Comparison of ENCODE assay signal across 8 mouse cellular contexts in the genomic region with DNA sequence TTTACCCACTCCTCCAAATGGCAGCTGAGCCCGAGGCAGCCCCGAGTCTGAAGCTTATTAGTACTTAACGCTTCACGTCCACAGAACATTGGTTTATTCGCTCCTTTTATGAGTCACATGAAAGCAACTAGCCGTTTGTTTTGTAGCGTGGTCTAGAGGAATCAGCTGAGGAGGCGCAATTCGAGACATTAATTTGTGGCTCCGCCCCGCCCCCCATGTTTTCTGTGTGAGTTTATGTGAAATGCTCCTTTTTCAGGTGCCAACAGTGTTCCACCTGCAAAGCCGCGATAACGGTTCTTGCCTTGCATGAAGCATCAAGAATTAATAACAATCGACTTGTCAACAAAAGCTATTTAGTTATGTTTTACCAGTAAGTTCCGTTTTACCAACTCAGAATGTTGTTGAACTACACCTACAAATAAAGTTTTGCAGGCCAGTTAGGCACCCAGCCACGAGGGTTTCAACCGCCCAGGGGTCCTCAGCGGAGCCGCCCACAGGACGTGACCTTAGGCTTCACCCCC. TPM values are rescaled to one million over a fixed set of nuclear protein-coding genes. Genes with fewer than 3 reads are reported as not detected.
DNase-seq lines count a peak whose midpoint lies in the region; ATAC-seq and TF ChIP-seq lines count a peak whose summit lies in the region.

No protein-coding gene starts in this region.

- H3K9me3 ChIP-seq in embryonic facial prominence, embryonic 15.5 days (replicated peaks), result no peaks in the 10 kb centered on the region
- H3K9me3 ChIP-seq in midbrain, embryonic 12.5 days, result no peaks in the 10 kb centered on the region

- H3K27ac ChIP-seq in cerebellum, adult 2 months (ENCODE audit: insufficient read depth, low read length), result no peak overlapping the region
- peak overlapping the region; percentile 91 for H3K27ac ChIP-seq in embryonic facial prominence, embryonic 15.5 days (replicated peaks)
- H3K27ac ChIP-seq in midbrain, embryonic 12.5 days (replicated peaks), result peak overlapping the region; percentile 67

- H3K4me3 ChIP-seq in cerebellum, adult 2 months (replicated peaks; ENCODE audit: insufficient read depth, low read depth, low read length), result peak overlapping the region; percentile 62
- peak overlapping the region; percentile 66 for H3K4me3 ChIP-seq in embryonic facial prominence, embryonic 15.5 days (replicated peaks)
- H3K4me3 ChIP-seq in midbrain, embryonic 12.5 days, result peak overlapping the region; percentile 60

- H3K36me3 ChIP-seq in embryonic facial prominence, embryonic 15.5 days, result peaks cover 20% of the 10 kb centered on the region
- H3K36me3 ChIP-seq in midbrain, embryonic 12.5 days, result peaks cover 9% of the 10 kb centered on the region; the same call in 1 of the 2 replicates

- H3K27me3 ChIP-seq in cerebellum, adult 2 months (ENCODE audit: control insufficient read depth, insufficient read depth, low read length), result no peaks in the 10 kb centered on the region
- H3K27me3 ChIP-seq in embryonic facial prominence, embryonic 15.5 days, result no peaks in the 10 kb centered on the region
- H3K27me3 ChIP-seq in midbrain, embryonic 12.5 days, result 0 out of 2 replicates have a peak, but pooled peaks cover 8% of the 10 kb centered on the region

- H3K4me2 ChIP-seq in embryonic facial prominence, embryonic 15.5 days (replicated peaks), result peak overlapping the region; percentile 93
- peak overlapping the region; percentile 87 for H3K4me2 ChIP-seq in midbrain, embryonic 12.5 days (replicated peaks)

- H3K9ac ChIP-seq in embryonic facial prominence, embryonic 15.5 days, result peak overlapping the region; percentile 77
- peak overlapping the region; percentile 81 for H3K9ac ChIP-seq in midbrain, embryonic 12.5 days (replicated peaks)

- no peaks in the 10 kb centered on the region for H3K4me1 ChIP-seq in cerebellum, adult 2 months (ENCODE audit: control insufficient read depth, insufficient read depth, low read length)
- peaks cover 12% of the 10 kb centered on the region for H3K4me1 ChIP-seq in embryonic facial prominence, embryonic 15.5 days
- peaks cover 10% of the 10 kb centered on the region for H3K4me1 ChIP-seq in midbrain, embryonic 12.5 days

- DNase-seq in cerebellum, adult 2 months, result peak in 1 of 2 experiments; percentile 18
- DNase-seq in cerebellum, postnatal 4 days (ENCODE audit: low spot score in 2 of 2), result no peak
- peak; percentile 62 for DNase-seq in CD4-positive, CD25-positive, alpha-beta regulatory T cell, adult 2 months (ENCODE audit: low read depth, low spot score)
- peak; percentile 18 for DNase-seq in kidney, adult 9 months
- DNase-seq in layer of hippocampus, adult 11-12 months (ENCODE audit: low spot score), result no peak
- DNase-seq in gastrocnemius, adult 8-10 months (ENCODE audit: low spot score in 2 of 2), result no peak

- no peak for ATAC-seq in embryonic facial prominence, embryonic 15.5 days (ENCODE audit: insufficient number of reproducible peaks, low FRiP score, low TSS enrichment, low read depth)
- ATAC-seq in midbrain, embryonic 12.5 days (ENCODE audit: low FRiP score, low read depth), result no peak

- TF ChIP-seq POLR2A in cerebellum, adult 2 months (IDR thresholded peaks at IDR 0.05; ENCODE audit: borderline replicate concordance, insufficient read depth, low read length), result no peak

- TF ChIP-seq CTCF in cerebellum, adult 2 months (IDR thresholded peaks at IDR 0.05; ENCODE audit: borderline replicate concordance, insufficient read depth, low read depth, low read length), result no peak

- 3% methylated on average over 21 of the region's 21 CpGs for WGBS in cerebellum, adult 2 months
- WGBS in embryonic facial prominence, embryonic 15.5 days, result 2% methylated on average over 21 of the region's 21 CpGs
- 5% methylated on average over 21 of the region's 21 CpGs for WGBS in midbrain, embryonic 12.5 days

RNA-seq across cellular contexts. Expression of a gene that starts 0.9 kb away (rescaled TPM):
- polyA plus RNA-seq in cerebellum, adult 2 months (2012; rRNA removed), result 9.5 and 9.9 TPM in 2 replicates
- polyA plus RNA-seq in embryonic facial prominence, embryonic 15.5 days (2015; fragmentation: Nextera tagmentation; extraction: Ambion mirVana), result 49.8 and 52.3 TPM in 2 replicates
- 32.4 and 35.0 TPM in 2 replicates for polyA plus RNA-seq in midbrain, embryonic 12.5 days (2016; fragmentation: Nextera tagmentation; extraction: Ambion mirVana)
- total RNA-seq in gastrocnemius, adult 8-10 months (2022), result 1 to 10 TPM; 1.6 to 3.5 (median 3.1) TPM

RNA-seq across cellular contexts. Expression of a gene that starts 23.8 kb away (rescaled TPM):
- 1.9 TPM in 2 replicates for polyA plus RNA-seq in cerebellum, adult 2 months (2012; rRNA removed)
- 49.4 and 60.2 TPM in 2 replicates for polyA plus RNA-seq in embryonic facial prominence, embryonic 15.5 days (2015; fragmentation: Nextera tagmentation; extraction: Ambion mirVana)
- 41.6 and 46.6 TPM in 2 replicates for polyA plus RNA-seq in midbrain, embryonic 12.5 days (2016; fragmentation: Nextera tagmentation; extraction: Ambion mirVana)
- 1 to 10 TPM in 2 of 4 experiments, under 1 TPM in 2; 0.87 to 1.8 (median 1.3) TPM for total RNA-seq in gastrocnemius, adult 8-10 months (2022)

RNA-seq across cellular contexts. Expression of a gene that starts 36.2 kb away (rescaled TPM):
- polyA plus RNA-seq in cerebellum, adult 2 months (2012; rRNA removed), result 60.3 and 64.3 TPM in 2 replicates
- 71.2 and 74.9 TPM in 2 replicates for polyA plus RNA-seq in embryonic facial prominence, embryonic 15.5 days (2015; fragmentation: Nextera tagmentation; extraction: Ambion mirVana)
- polyA plus RNA-seq in midbrain, embryonic 12.5 days (2016; fragmentation: Nextera tagmentation; extraction: Ambion mirVana), result 117 and 119 TPM in 2 replicates
- 10 to 100 TPM; 31.0 to 35.9 (median 32.5) TPM for total RNA-seq in gastrocnemius, adult 8-10 months (2022)

RNA-seq across cellular contexts. Expression of a gene that starts 52.3 kb away (rescaled TPM):
- 3.2 and 4.0 TPM in 2 replicates for polyA plus RNA-seq in cerebellum, adult 2 months (2012; rRNA removed)
- polyA plus RNA-seq in embryonic facial prominence, embryonic 15.5 days (2015; fragmentation: Nextera tagmentation; extraction: Ambion mirVana), result 7.8 and 9.3 TPM in 2 replicates
- 8.2 and 10.4 TPM in 2 replicates for polyA plus RNA-seq in midbrain, embryonic 12.5 days (2016; fragmentation: Nextera tagmentation; extraction: Ambion mirVana)
- total RNA-seq in gastrocnemius, adult 8-10 months (2022), result 1 to 10 TPM; 2.0 to 2.8 (median 2.6) TPM

Comparison
In these comparisons a context has a peak if more than half of its experiments do, and no peak if none do; other contexts are left out.
1. DNase-seq: peak in CD4-positive, CD25-positive, alpha-beta regulatory T cell, adult 2 months (single experiment) and kidney, adult 9 months (single experiment); none in cerebellum, postnatal 4 days (0 of 2), layer of hippocampus, adult 11-12 months (single experiment) and gastrocnemius, adult 8-10 months (0 of 2).
2. RNA of a gene that starts 23.8 kb away (polyA plus RNA-seq): 49.4 to 60.2 TPM in embryonic facial prominence, embryonic 15.5 days and 41.6 to 46.6 TPM in midbrain, embryonic 12.5 days; 1.9 TPM in cerebellum, adult 2 months; every median in the first group is over 10 times any median in the second.
3. Peak in every context shown above with its lines, with median percentiles within 50 percentile points of each other: H3K4me3 ChIP-seq.